Mouse (Mus musculus) midbrain, embryonic 12.5 days (tissue): ENCODE measurements at regions not wholly inside any gene's neighbourhood (a gene's known extent, or its start where the extent isn't known, plus 50 kb on each side); places are given as distances from the start of the nearest gene placed in this dataset.

Source experiments
- ATAC-seq: fragments of 200-750 bp; cut with Nextera tagmentation; 2 replicates; pipeline ENCODE4 v1.8.0; 2017; ENCODE audit warnings: low read depth, moderate TSS enrichment, moderate library complexity; ENCODE audit not compliant: low FRiP score
- H3K27ac ChIP-seq: fragments of 300-500 bp; sonication (generic); replicated peaks from 2 replicates; pipeline ENCODE4 v1.5.1; 2016; ENCODE audit warnings: mild to moderate bottlenecking
- H3K27me3 ChIP-seq: fragments of 300-500 bp; sonication (generic); 2 replicates; pipeline ENCODE4 v1.6.1; 2016; ENCODE audit warnings: mild to moderate bottlenecking
- H3K36me3 ChIP-seq: fragments of 300-500 bp; sonication (generic); 2 replicates; pipeline ENCODE4 v1.6.1; 2016
- H3K4me1 ChIP-seq: fragments of 300-500 bp; sonication (generic); 2 replicates; pipeline ENCODE4 v1.6.1; 2016
- H3K4me2 ChIP-seq: fragments of 300-500 bp; sonication (generic); replicated peaks from 2 replicates; pipeline ENCODE4 v1.6.1; 2016; ENCODE audit warnings: mild to moderate bottlenecking, moderate library complexity
- H3K4me3 ChIP-seq: fragments of 300-500 bp; sonication (generic); 2 replicates; pipeline ENCODE4 v1.5.1; 2016; ENCODE audit warnings: mild to moderate bottlenecking
- H3K9ac ChIP-seq: fragments of 300-500 bp; sonication (generic); replicated peaks from 2 replicates; pipeline ENCODE4 v1.6.1; 2016; ENCODE audit warnings: mild to moderate bottlenecking, moderate library complexity
- H3K9me3 ChIP-seq: fragments of 300-500 bp; sonication (generic); 2 replicates; pipeline ENCODE4 v1.6.1; 2016; ENCODE audit warnings: mild to moderate bottlenecking
- WGBS: fragments of 180-500 bp; shearing (Covaris S2); methylation state at CpG from one replicate; pipeline ENCODE4 v1.1.7; 2016; 5-methylcytosine and 5-hydroxymethylcytosine counted together

- Histone ChIP-seq H3K9me3 (no peaks in the 10 kb centered on the region), H3K27me3 (peaks cover 6% of the 10 kb centered on the region; the same call in 1 of the 2 replicates), H3K4me3 (no peak overlapping the region), H3K4me1 (0 out of 2 replicates have a peak, but pooled peaks cover 5% of the 10 kb centered on the region), H3K27ac (no peak overlapping the region), H3K9ac (no peak overlapping the region), H3K4me2 (no peak overlapping the region), H3K36me3 (no peaks in the 10 kb centered on the region)
- no peak for ATAC-seq
- WGBS: 39% methylated on average over 20 of the region's 20 CpGs
These were observed 93.7 kb upstream of the Lrfn2 start for GRCm38 (mm10) chr17:48838297-48838979.

GRCm38 (mm10) chr17:48847890-48848289, 84.3 kb upstream of the Lrfn2 start:
- no peaks in the 10 kb centered on the region for H3K27me3 ChIP-seq
- H3K27ac ChIP-seq: no peak overlapping the region
- 0 out of 2 replicates have a peak, but pooled peaks have one; percentile 30 for ATAC-seq
- no peak overlapping the region for H3K9ac ChIP-seq
- H3K36me3 ChIP-seq: no peaks in the 10 kb centered on the region
- no peaks in the 10 kb centered on the region; the same call in 1 of the 2 replicates for H3K9me3 ChIP-seq
- WGBS: 57% methylated on average over 7 of the region's 7 CpGs
- H3K4me1 ChIP-seq: 0 out of 2 replicates have a peak, but pooled peaks cover 3% of the 10 kb centered on the region
- H3K4me2 ChIP-seq: no peak overlapping the region
- no peak overlapping the region for H3K4me3 ChIP-seq

- no peak overlapping the region for H3K9ac ChIP-seq
- H3K4me2 ChIP-seq: no peak overlapping the region
- 0 out of 2 replicates have a peak, but pooled peaks cover 3% of the 10 kb centered on the region for H3K4me1 ChIP-seq
- no peaks in the 10 kb centered on the region for H3K36me3 ChIP-seq
- ATAC-seq: no peak
- H3K4me3 ChIP-seq: no peak overlapping the region
- H3K27ac ChIP-seq: no peak overlapping the region
- no peaks in the 10 kb centered on the region for H3K9me3 ChIP-seq
- H3K27me3 ChIP-seq: no peaks in the 10 kb centered on the region
These were observed 81.3 kb upstream of the Lrfn2 start for GRCm38 (mm10) chr17:48850910-48851309.

- Histone ChIP-seq H3K4me2 (no peak overlapping the region), H3K9me3 (no peaks in the 10 kb centered on the region), H3K4me3 (no peak overlapping the region), H3K9ac (no peak overlapping the region), H3K27me3 (no peaks in the 10 kb centered on the region), H3K27ac (no peak overlapping the region), H3K4me1 (no peaks in the 10 kb centered on the region), H3K36me3 (no peaks in the 10 kb centered on the region)
- ATAC-seq: no peak
- WGBS: 57% methylated on average over 6 of the region's 6 CpGs
These were observed 73.3 kb upstream of the Lrfn2 start for GRCm38 (mm10) chr17:48858891-48859290.

- Histone ChIP-seq H3K27ac (no peak overlapping the region), H3K4me1 (peaks cover 6% of the 10 kb centered on the region; the same call in 1 of the 2 replicates), H3K36me3 (no peaks in the 10 kb centered on the region), H3K27me3 (no peaks in the 10 kb centered on the region), H3K9ac (no peak overlapping the region), H3K4me2 (no peak overlapping the region), H3K4me3 (no peak overlapping the region), H3K9me3 (no peaks in the 10 kb centered on the region)
- WGBS: 67% methylated on average over 6 of the region's 6 CpGs
- no peak for ATAC-seq
These were observed 61.7 kb upstream of the Lrfn2 start for GRCm38 (mm10) chr17:48870443-48870842.

- no peaks in the 10 kb centered on the region for H3K36me3 ChIP-seq
- H3K27ac ChIP-seq: no peak overlapping the region
- no peak for ATAC-seq
- no peak overlapping the region for H3K4me3 ChIP-seq
- H3K27me3 ChIP-seq: no peaks in the 10 kb centered on the region
- H3K9me3 ChIP-seq: no peaks in the 10 kb centered on the region; the same call in 1 of the 2 replicates
- H3K9ac ChIP-seq: no peak overlapping the region
- H3K4me2 ChIP-seq: no peak overlapping the region
- 78% methylated on average over 8 of the region's 8 CpGs for WGBS
- H3K4me1 ChIP-seq: no peaks in the 10 kb centered on the region
These were observed 54.7 kb upstream of the Lrfn2 start for GRCm38 (mm10) chr17:48877505-48877904.

GRCm38 (mm10) chr17:48880590-48880989, 51.6 kb upstream of the Lrfn2 start:
- H3K27ac ChIP-seq: no peak overlapping the region
- no peaks in the 10 kb centered on the region for H3K4me1 ChIP-seq
- H3K9ac ChIP-seq: no peak overlapping the region
- no peak for ATAC-seq
- no peaks in the 10 kb centered on the region for H3K27me3 ChIP-seq
- no peaks in the 10 kb centered on the region; the same call in 1 of the 2 replicates for H3K9me3 ChIP-seq
- H3K36me3 ChIP-seq: no peaks in the 10 kb centered on the region
- no peak overlapping the region for H3K4me2 ChIP-seq
- H3K4me3 ChIP-seq: no peak overlapping the region
- 88% methylated on average over 3 of the region's 3 CpGs for WGBS

- H3K27me3 ChIP-seq: no peaks in the 10 kb centered on the region
- no peaks in the 10 kb centered on the region for H3K4me1 ChIP-seq
- no peak overlapping the region for H3K4me2 ChIP-seq
- H3K4me3 ChIP-seq: no peak overlapping the region
- 82% methylated on average over 5 of the region's 5 CpGs for WGBS
- no peak for ATAC-seq
- H3K27ac ChIP-seq: no peak overlapping the region
- H3K9me3 ChIP-seq: no peaks in the 10 kb centered on the region; the same call in 1 of the 2 replicates
- no peak overlapping the region for H3K9ac ChIP-seq
- no peaks in the 10 kb centered on the region for H3K36me3 ChIP-seq
These were observed 50.2 kb upstream of the Lrfn2 start for GRCm38 (mm10) chr17:48881946-48882345.
